Mouse (Mus musculus) limb, embryonic 11.5 days (tissue): ENCODE data around the gene Uimc1. TPM values are rescaled to one million over a fixed set of nuclear protein-coding genes. Genes with fewer than 3 reads are reported as not detected.

Experiments
- ATAC-seq: fragments of 200-750 bp; cut with Nextera tagmentation; 2 replicates; pipeline ENCODE4 v1.8.0; 2017; ENCODE audit warnings: low read depth; ENCODE audit not compliant: insufficient number of reproducible peaks, low FRiP score, low TSS enrichment
- DNase-seq: peaks from one replicate; pipeline ENCODE4 v3.0.0-alpha.2; 2015; ENCODE audit warnings: low spot score
- H3K27ac ChIP-seq: fragments of 300-500 bp; sonication (generic); replicated peaks from 2 replicates; pipeline ENCODE4 v1.5.1; 2014; ENCODE audit warnings: low read depth, mild to moderate bottlenecking, low read length
- H3K27me3 ChIP-seq: fragments of 300-500 bp; sonication (generic); 2 replicates; pipeline ENCODE4 v1.6.1; 2014; ENCODE audit warnings: mild to moderate bottlenecking, low read length, mixed read lengths; ENCODE audit not compliant: control insufficient read depth, insufficient read depth
- H3K36me3 ChIP-seq: fragments of 300-500 bp; sonication (generic); 2 replicates; pipeline ENCODE4 v1.6.1; 2014; ENCODE audit warnings: mild to moderate bottlenecking, low read length, moderate library complexity, mixed read lengths; ENCODE audit not compliant: control insufficient read depth, insufficient read depth
- H3K4me1 ChIP-seq: fragments of 300-500 bp; sonication (generic); 2 replicates; pipeline ENCODE4 v1.6.1; 2014; ENCODE audit warnings: low read length, mixed read lengths; ENCODE audit not compliant: control insufficient read depth, insufficient read depth
- H3K4me2 ChIP-seq: fragments of 300-500 bp; sonication (generic); 2 replicates; pipeline ENCODE4 v1.6.1; 2014; ENCODE audit warnings: low read depth, mild to moderate bottlenecking, moderate library complexity; ENCODE audit not compliant: severe bottlenecking
- H3K4me3 ChIP-seq: fragments of 300-500 bp; sonication (generic); 2 replicates; pipeline ENCODE4 v1.5.1; 2014; ENCODE audit warnings: low read depth, low read length
- H3K9ac ChIP-seq: fragments of 300-500 bp; sonication (generic); 2 replicates; pipeline ENCODE4 v1.6.1; 2014; ENCODE audit warnings: mild to moderate bottlenecking, low read length
- H3K9me3 ChIP-seq: fragments of 300-500 bp; sonication (generic); 2 replicates; pipeline ENCODE4 v1.6.1; 2016; ENCODE audit warnings: low read length; ENCODE audit not compliant: control insufficient read depth
- WGBS: fragments of 180-500 bp; shearing (Covaris S2); extraction: QIAGEN DNeasy Blood & Tissue Kit; methylation state at CpG from one replicate; pipeline ENCODE4 v1.1.7; 2014; 5-methylcytosine and 5-hydroxymethylcytosine counted together
- polyA plus RNA-seq: library from polyadenylated mRNA; unstranded; fragments of >200 nt; fragmentation: Nextera tagmentation; extraction: Ambion mirVana; gene quantifications from 2 replicates; pipeline ENCODE4 v1.2.1, GENCODE M21; 2014

Uimc1 gene
- polyA plus RNA-seq, 1 experiment from 2014 or later = 32.4 TPM

GRCm38 (mm10) chr13:54980957-54981356, 119.1 kb downstream of the Uimc1 start:
- Histone ChIP-seq H3K27me3 (no peaks in the 10 kb centered on the region), H3K9me3 (no peaks in the 10 kb centered on the region), H3K9ac (no peak overlapping the region), H3K36me3 (no peaks in the 10 kb centered on the region), H3K27ac (no peak overlapping the region), H3K4me3 (no peak overlapping the region), H3K4me2 (no peak overlapping the region), H3K4me1 (no peaks in the 10 kb centered on the region)
- no peak for ATAC-seq
- no peak for DNase-seq
- WGBS = 66% methylated on average over 12 of the region's 12 CpGs

GRCm38 (mm10) chr13:54978804-54979203, 121.3 kb downstream of the Uimc1 start:
- no peaks in the 10 kb centered on the region for H3K9me3 ChIP-seq
- no peak overlapping the region for H3K4me3 ChIP-seq
- no peaks in the 10 kb centered on the region for H3K27me3 ChIP-seq
- no peaks in the 10 kb centered on the region for H3K4me1 ChIP-seq
- WGBS = 58% methylated on average over 8 of the region's 8 CpGs
- H3K4me2 ChIP-seq = no peak overlapping the region
- no peaks in the 10 kb centered on the region for H3K36me3 ChIP-seq
- H3K27ac ChIP-seq = no peak overlapping the region
- DNase-seq (no peak), ATAC-seq (no peak)
- H3K9ac ChIP-seq = no peak overlapping the region

Other genes starting within 250 kb of the Uimc1 start
- gene Unc5a, start 150.9 kb downstream of the Uimc1 start, polyA plus RNA-seq = 0.71 and 0.79 TPM in 2 replicates
- gene Hk3, start 78.9 kb downstream of the Uimc1 start, polyA plus RNA-seq = 0.51 and 0.65 TPM in 2 replicates
- 24.5 and 28.7 TPM in 2 replicates for gene Zfp346, start 5.0 kb upstream of the Uimc1 start, polyA plus RNA-seq
- gene Gm17617, start 33.2 kb upstream of the Uimc1 start, polyA plus RNA-seq = not detected in 2 replicates
- gene Fgfr4, start 52.3 kb upstream of the Uimc1 start, polyA plus RNA-seq = 3.9 and 4.4 TPM in 2 replicates
- gene Nsd1, start 109.5 kb upstream of the Uimc1 start, polyA plus RNA-seq = 69.0 and 70.0 TPM in 2 replicates
- gene Prelid1, start 220.2 kb upstream of the Uimc1 start, polyA plus RNA-seq = 416 and 451 TPM in 2 replicates
- gene Rab24, start 221.6 kb upstream of the Uimc1 start, polyA plus RNA-seq = 90.6 and 97.4 TPM in 2 replicates
- gene Mxd3, start 229.5 kb upstream of the Uimc1 start, polyA plus RNA-seq = 23.7 and 28.9 TPM in 2 replicates